Mouse (Mus musculus): ENCODE measurements around the gene Nacad. TPM values are rescaled to one million over a fixed set of nuclear protein-coding genes. Genes with fewer than 3 reads are reported as not detected.

Nacad gene
- total and polyA plus RNA-seq, 3 experiments = 0.23 to 1.4 (median 0.52) TPM

DNA sequence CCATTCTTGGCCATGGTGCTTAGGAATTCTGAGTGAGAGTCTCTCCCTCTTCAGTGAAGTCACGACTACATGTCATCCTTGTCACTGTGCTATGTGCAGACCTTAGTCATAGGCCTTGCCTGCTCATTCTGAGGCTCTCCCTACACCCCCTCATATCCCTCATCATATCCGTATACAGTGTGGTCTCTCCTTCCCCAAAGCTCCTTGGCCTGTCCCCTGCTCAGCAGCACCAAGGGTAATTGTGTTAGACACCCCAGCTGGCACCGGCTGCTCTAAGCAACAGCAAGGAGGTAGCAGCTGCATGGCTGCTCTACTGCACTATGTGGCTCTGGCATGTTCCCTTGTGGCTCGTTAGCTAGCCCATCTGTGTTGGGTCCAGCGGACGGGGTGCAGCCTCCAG lies 38.7 kb upstream of the Nacad start:
- Histone ChIP-seq H3K79me2 (replicated peaks; ENCODE audit: control insufficient read depth, insufficient read depth, low read length) (no peaks in the 10 kb centered on the region), H3K27ac (no peak overlapping the region), H3K36me3 (ENCODE audit: control insufficient read depth, insufficient read depth, low read length) (no peaks in the 10 kb centered on the region), H3K4me1 (ENCODE audit: control insufficient read depth, insufficient read depth, low read length) (no peaks in the 10 kb centered on the region), H3K27me3 (ENCODE audit: control insufficient read depth, insufficient read depth, low read length) (no peaks in the 10 kb centered on the region), H3K4me3 (no peak overlapping the region), H3K9ac (ENCODE audit: low read depth, low read length) (no peak overlapping the region)
- intact Hi-C loops (cut with DNase I) = no loop called here
- no peak for DNase-seq
- 76% methylated on average over 6 of the region's 6 CpGs for WGBS
- TF ChIP-seq POLR2A (IDR thresholded peaks at IDR 0.05; ENCODE audit: insufficient read depth, low read depth, low read length) (no peak), EP300 (IDR thresholded peaks at IDR 0.05; ENCODE audit: insufficient read depth, low read depth, low read length) (no peak), CTCF (IDR thresholded peaks at IDR 0.05) (no peak)

DNA sequence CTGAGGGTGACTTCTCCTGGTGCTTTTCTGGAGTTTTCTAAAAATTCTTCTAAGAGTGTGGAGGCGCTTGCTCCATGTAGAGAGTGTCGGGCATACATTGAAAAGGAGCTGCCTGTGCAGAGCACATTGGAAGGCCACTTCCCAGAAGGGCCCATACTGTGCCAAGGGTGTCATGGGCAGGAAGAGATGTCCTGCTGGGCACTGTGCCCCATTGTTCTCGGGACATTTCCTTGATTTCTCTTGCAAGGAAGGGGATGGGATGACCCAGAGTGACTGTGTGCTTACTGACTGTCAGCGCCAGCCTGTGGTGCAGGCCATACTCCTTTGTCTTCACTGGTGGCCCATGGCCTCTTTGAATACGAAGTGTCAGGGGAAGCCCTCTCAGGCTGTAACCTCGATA lies 33.2 kb upstream of the Nacad start:
- Histone ChIP-seq H3K79me2 (replicated peaks; ENCODE audit: control insufficient read depth, insufficient read depth, low read length) (no peaks in the 10 kb centered on the region), H3K27me3 (ENCODE audit: control insufficient read depth, insufficient read depth, low read length) (no peaks in the 10 kb centered on the region), H3K27ac (no peak overlapping the region), H3K4me3 (no peak overlapping the region), H3K4me1 (ENCODE audit: control insufficient read depth, insufficient read depth, low read length) (no peaks in the 10 kb centered on the region), H3K9ac (ENCODE audit: low read depth, low read length) (no peak overlapping the region), H3K36me3 (ENCODE audit: control insufficient read depth, insufficient read depth, low read length) (no peaks in the 10 kb centered on the region)
- intact Hi-C loops (cut with DNase I) = no loop called here
- TF ChIP-seq POLR2A (IDR thresholded peaks at IDR 0.05; ENCODE audit: insufficient read depth, low read depth, low read length) (no peak), EP300 (IDR thresholded peaks at IDR 0.05; ENCODE audit: insufficient read depth, low read depth, low read length) (no peak), CTCF (IDR thresholded peaks at IDR 0.05) (no peak)
- DNase-seq = no peak
- 68% methylated on average over 6 of the region's 6 CpGs for WGBS

DNA sequence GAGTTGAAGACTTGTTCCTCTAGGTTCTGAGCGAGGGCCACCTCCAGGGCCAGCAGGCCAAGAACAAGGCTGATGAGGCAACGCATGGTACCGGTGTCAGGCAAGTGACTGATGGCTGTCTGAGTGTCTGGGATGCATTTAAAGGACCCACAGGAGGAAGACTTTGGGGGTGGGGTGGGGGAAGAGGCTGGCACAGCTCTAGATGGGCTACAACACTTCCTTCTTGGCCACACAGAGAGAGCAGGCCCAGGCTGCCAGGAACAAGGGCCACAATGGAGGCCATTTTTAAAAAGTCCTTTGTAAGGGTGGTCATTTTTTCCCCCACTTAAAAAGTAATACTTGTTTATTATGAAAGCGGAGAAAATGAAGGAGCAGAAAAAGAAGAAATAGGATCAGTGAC lies 32.7 kb upstream of the Nacad start, which contains the start of gene Wap:
Gene Wap (minus strand): TSS at position 101 of the 400 bp plus-strand sequence.
- 94% methylated on average over 4 of the region's 4 CpGs for WGBS
- intact Hi-C loops (cut with DNase I) = no loop called here
- TF ChIP-seq POLR2A (IDR thresholded peaks at IDR 0.05; ENCODE audit: insufficient read depth, low read depth, low read length) = no peak
- no peak for TF ChIP-seq EP300 (IDR thresholded peaks at IDR 0.05; ENCODE audit: insufficient read depth, low read depth, low read length)
- TF ChIP-seq CTCF (IDR thresholded peaks at IDR 0.05) = no peak
- no peaks in the 10 kb centered on the region for H3K4me1 ChIP-seq (ENCODE audit: control insufficient read depth, insufficient read depth, low read length)
- no peak within 1 kb of the TSS for H3K27ac ChIP-seq
- no peaks in the 10 kb centered on the region for H3K79me2 ChIP-seq (replicated peaks; ENCODE audit: control insufficient read depth, insufficient read depth, low read length)
- no peaks in the 10 kb centered on the region for H3K27me3 ChIP-seq (ENCODE audit: control insufficient read depth, insufficient read depth, low read length)
- no peak for DNase-seq
- H3K4me3 ChIP-seq = no peak within 1 kb of the TSS
- H3K9ac ChIP-seq (ENCODE audit: low read depth, low read length) = no peak within 1 kb of the TSS
- H3K36me3 ChIP-seq (ENCODE audit: control insufficient read depth, insufficient read depth, low read length) = no peaks in the 10 kb centered on the region

DNA sequence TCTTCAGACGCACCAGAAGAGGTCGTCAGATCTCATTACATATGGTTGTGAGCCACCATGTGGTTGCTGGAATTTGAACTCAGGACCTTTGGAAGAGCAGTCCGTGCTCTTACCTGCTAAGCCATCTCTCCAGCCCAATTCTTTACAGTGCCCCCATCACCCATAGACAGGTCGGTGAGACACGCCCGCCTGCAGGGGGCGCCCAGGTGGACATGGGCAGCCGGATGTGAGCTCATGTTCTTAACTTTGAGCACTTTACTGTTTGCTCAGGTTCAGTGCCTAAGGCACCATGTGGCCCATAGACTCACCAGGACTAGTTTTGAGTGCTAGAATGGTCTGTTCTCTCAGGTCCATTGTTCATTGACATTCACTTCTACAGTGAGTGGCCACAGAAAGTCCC lies 30.3 kb upstream of the Nacad start:
- WGBS = 63% methylated on average over 8 of the region's 8 CpGs
- Histone ChIP-seq H3K4me1 (ENCODE audit: control insufficient read depth, insufficient read depth, low read length) (no peaks in the 10 kb centered on the region), H3K9ac (ENCODE audit: low read depth, low read length) (no peak overlapping the region), H3K4me3 (no peak overlapping the region), H3K27me3 (ENCODE audit: control insufficient read depth, insufficient read depth, low read length) (no peaks in the 10 kb centered on the region), H3K79me2 (replicated peaks; ENCODE audit: control insufficient read depth, insufficient read depth, low read length) (no peaks in the 10 kb centered on the region), H3K36me3 (ENCODE audit: control insufficient read depth, insufficient read depth, low read length) (no peaks in the 10 kb centered on the region), H3K27ac (no peak overlapping the region)
- no peak for TF ChIP-seq CTCF (IDR thresholded peaks at IDR 0.05)
- intact Hi-C loops (cut with DNase I) = no loop called here
- DNase-seq = no peak

- H3K27me3 ChIP-seq (ENCODE audit: control insufficient read depth, insufficient read depth, low read length) = no peaks in the 10 kb centered on the region
- intact Hi-C loops (cut with DNase I) = loop anchor here (2.0 to 10.0 kb wide), 3 partner anchors 102 to 265 kb away; no protein-coding TSS in a partner anchor
- TF ChIP-seq CTCF (IDR thresholded peaks at IDR 0.05) (peak; percentile 77), POLR2A (IDR thresholded peaks at IDR 0.05; ENCODE audit: insufficient read depth, low read depth, low read length) (no peak), EP300 (IDR thresholded peaks at IDR 0.05; ENCODE audit: insufficient read depth, low read depth, low read length) (no peak)
- H3K36me3 ChIP-seq (ENCODE audit: control insufficient read depth, insufficient read depth, low read length) = no peaks in the 10 kb centered on the region
- no peak overlapping the region for H3K27ac ChIP-seq
- no peak overlapping the region for H3K9ac ChIP-seq (ENCODE audit: low read depth, low read length)
- no peak overlapping the region for H3K4me3 ChIP-seq
- no peaks in the 10 kb centered on the region for H3K79me2 ChIP-seq (replicated peaks; ENCODE audit: control insufficient read depth, insufficient read depth, low read length)
- DNase-seq = no peak
- peaks cover 3% of the 10 kb centered on the region; the same call in 1 of the 2 replicates for H3K4me1 ChIP-seq (ENCODE audit: control insufficient read depth, insufficient read depth, low read length)
Observed at GRCm38 (mm10) chr11:6629655-6630054, 23.8 kb upstream of the Nacad start.

GRCm38 (mm10) chr11:6628568-6628967 lies 22.7 kb upstream of the Nacad start:
- Histone ChIP-seq H3K36me3 (ENCODE audit: control insufficient read depth, insufficient read depth, low read length) (no peaks in the 10 kb centered on the region), H3K27me3 (ENCODE audit: control insufficient read depth, insufficient read depth, low read length) (no peaks in the 10 kb centered on the region), H3K27ac (no peak overlapping the region), H3K79me2 (replicated peaks; ENCODE audit: control insufficient read depth, insufficient read depth, low read length) (peaks cover 2% of the 10 kb centered on the region; the same call in 1 of the 2 replicates), H3K4me1 (ENCODE audit: control insufficient read depth, insufficient read depth, low read length) (peaks cover 5% of the 10 kb centered on the region), H3K9ac (ENCODE audit: low read depth, low read length) (no peak overlapping the region), H3K4me3 (no peak overlapping the region)
- WGBS = 35% methylated on average over 4 of the region's 4 CpGs
- intact Hi-C loops (cut with DNase I) = loop anchor here (2.0 to 10.0 kb wide), 3 partner anchors 101 to 264 kb away; no protein-coding TSS in a partner anchor
- DNase-seq = peak; percentile 34 to 55
- TF ChIP-seq CTCF (IDR thresholded peaks at IDR 0.05) = peak; percentile 78
- no peak for TF ChIP-seq POLR2A (IDR thresholded peaks at IDR 0.05; ENCODE audit: insufficient read depth, low read depth, low read length)
